Mouse (Mus musculus) megakaryocyte, adult 5-6 weeks (primary cell): ENCODE measurements around the gene Mapk1ip1. TPM values are rescaled to one million over a fixed set of nuclear protein-coding genes. Genes with fewer than 3 reads are reported as not detected.

ENCODE experiments used
- ATAC-seq: 2 replicates; pipeline ENCODE4 v1.8.0; 2016; ENCODE audit warnings: mild to moderate bottlenecking, inconsistent platforms; ENCODE audit not compliant: poor library complexity, severe bottlenecking
- total RNA-seq, 2 experiments: library from RNA; stranded (forward) in 1 of 2; stranded (reverse) in 1 of 2; fragments of 153-499, 151-499 nt in 1 of 2; fragments of 221-1000, 200-1000 nt in 1 of 2; gene quantifications; 2 replicates each; pipeline versions ENCODE4 v1.2.3 to v1.2.4; 2015 to 2017

Mapk1ip1 gene
- total RNA-seq (2015) (9.1 and 14.6 TPM in 2 replicates), total RNA-seq (2017) (9.2 and 10.1 TPM in 2 replicates)

DNA sequence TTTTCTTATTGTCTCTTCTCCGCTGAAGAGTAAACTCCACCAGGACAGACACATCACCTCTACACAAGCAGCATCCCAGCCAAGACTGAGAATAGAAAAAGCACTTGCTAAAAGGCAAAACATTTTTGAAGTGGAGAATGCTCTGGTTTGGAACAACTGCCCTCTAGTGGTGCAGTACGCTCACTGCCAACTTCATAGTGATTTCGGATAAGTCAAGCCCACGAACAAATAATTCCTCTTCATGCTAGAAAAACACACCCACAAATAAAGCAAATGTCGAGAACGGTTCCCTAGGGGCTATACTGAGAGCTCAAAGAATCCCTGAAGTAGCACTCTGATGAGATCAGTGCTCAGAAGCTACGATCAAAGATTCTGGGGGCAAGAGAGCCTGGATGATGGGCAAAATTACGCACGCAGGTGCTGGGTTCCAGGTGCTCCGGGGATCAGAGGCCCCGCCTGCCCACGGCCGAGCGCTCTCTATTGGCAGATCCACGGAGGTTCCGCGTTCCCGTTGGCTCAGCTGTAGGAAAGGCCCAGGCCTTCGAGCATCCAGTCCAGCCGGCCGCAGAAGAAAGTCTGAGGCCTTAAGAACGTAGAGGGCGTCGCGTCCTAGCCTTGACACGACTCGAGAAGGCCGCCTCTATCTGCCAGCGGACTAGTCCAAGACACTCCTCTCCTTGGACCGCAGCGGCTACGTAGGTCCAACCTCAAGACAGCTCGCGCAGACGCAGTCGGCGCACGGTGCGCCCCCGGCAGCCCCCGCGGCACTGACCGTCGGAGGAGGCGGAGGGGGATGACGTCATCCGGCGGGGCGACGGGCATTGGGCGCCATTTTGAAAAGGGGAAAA is at the start of gene Mapk1ip1, which contains the start of gene Ppp2r2d:
Gene Mapk1ip1, minus strand, starts transcription at position 730 of the 848 bp plus-strand sequence.
Gene Ppp2r2d, plus strand, starts transcription at position 536 of the 848 bp plus-strand sequence.
- ATAC-seq, result peak; percentile 84

DNA sequence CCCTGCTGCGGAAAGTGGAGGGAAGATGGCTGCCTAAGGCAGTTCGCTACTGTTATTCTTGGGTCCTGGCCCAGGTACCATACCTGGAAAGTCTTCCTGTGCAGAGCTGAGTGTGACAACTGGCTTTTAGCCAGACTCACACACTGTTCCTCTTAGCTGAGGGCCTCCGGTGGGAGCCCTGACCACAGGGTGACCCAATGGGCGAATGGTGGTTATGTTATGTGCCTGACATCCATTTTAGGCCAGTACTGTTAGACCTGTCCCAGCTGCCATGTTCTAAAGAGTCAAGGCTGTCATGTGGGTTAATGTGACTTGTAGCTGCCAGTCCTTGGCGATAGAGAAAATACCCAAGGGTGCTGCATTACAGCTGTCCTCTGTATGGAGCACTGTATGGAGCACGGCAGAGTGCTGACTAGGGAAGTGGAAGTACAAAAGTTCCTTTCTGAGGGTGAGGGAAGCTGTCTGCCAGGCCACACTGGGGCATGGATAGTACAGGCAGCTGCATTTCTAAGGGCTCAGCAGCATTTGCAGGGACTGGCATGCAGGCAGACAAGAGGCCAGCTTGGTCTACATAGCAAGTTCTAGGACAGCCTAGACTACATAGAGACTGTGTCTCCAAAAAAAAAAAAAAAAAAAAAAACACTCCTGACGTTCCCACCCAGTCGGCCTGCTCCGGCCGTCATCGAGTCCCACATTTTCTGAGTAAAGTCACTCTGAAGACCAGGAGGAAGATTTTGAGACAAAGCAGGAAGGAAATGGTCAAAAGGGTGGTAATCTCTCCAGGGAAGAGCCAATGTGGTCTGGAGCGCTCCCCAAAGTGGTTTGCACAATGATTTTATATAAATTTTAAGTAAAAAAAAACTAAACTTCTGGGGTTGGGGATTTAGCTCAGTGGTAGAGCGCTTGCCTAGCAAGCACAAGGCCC is 39.6 kb upstream of the Mapk1ip1 start:
- ATAC-seq, result peak; percentile 88

DNA sequence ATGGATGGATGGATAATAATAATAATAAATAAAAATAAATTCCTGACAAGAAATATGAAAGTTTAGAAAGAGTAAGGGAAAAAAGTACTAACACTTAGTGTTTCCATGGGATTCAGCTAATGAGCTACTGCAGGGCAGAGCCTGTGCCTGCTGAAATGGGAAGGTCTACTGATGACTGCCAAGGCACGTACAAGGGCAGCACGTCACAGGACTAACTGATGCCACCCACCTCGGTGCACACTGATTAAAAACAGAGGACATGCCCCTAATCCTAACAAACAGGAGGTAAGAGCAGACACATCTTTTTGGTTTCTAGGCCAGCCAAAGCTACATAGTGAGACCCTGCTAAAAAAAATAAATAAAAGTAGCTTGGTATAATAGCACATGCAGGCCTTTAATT is 37.7 kb upstream of the Mapk1ip1 start:
- ATAC-seq, result no peak

DNA sequence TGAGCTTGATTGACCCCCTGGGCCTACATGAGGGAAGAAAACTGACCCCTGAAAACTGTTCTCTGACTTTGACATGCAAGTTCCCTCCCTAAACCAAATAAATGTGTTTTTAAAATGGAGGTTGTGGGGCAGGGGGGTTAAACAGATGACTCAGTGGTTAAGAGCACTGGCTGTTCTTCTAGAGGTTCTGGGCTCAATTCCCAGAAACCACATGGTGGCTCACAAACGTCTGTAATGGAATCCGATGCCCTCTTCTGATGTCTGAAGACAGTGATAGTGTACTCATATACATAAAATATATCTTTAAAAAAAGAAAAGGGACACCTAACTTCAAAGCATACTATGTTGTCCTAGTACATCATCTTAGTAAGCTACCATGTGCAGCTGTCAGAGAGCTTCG is 29.0 kb upstream of the Mapk1ip1 start:
- ATAC-seq, result no peak

DNA sequence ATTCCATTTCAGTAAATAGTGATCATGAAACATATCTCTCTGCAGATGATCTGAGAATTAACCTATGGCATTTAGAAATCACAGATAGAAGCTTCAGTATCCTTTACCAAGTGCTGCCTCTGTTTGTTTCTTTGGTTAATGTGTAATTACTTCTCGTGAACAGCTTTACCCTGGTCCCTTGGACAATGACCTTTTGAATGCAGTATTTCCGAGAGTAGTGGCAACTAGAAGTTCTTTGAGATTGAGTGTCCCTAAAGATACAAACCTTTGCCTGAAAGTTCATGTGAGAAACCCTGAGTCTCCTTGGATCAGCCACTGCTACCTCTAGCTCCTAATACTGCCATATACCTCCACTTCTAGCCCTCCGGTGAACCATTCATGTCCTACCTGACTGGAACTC is 26.9 kb upstream of the Mapk1ip1 start:
- no peak for ATAC-seq

DNA sequence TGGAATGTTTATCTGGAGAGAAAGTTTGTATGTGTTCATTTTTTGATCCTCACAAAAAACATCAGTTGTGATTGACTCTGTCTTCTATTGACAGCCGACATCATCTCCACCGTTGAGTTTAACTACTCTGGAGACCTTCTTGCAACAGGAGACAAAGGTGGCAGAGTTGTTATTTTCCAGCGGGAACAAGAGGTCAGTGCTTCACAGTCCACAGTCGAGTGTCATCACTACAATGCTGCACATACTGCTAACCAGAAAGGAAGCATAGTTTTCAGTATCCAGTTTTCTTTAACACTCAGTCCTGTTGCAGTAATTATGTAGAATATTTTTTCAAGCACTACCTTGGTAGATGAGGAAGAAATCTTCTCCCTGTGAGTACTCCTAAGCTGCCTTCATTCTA is 22.2 kb upstream of the Mapk1ip1 start:
- ATAC-seq, result no peak

DNA sequence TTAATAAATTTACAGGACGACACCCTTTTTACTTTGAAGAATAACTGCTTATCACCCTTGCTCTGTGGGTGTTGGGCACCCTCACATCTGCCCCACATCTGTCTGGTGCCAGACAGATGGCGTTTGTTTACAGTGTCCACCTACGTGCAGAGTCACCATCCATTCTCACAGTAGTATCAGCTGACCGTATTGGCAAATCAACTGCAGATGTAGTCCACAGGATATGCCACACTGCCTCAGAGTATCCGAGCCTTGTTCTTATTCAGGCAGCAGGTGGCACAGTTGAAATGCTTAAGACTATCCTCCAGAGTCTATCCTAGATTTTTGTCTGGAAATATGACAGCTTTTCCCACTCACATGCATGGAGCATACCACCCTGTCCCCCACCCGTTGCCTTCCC is 21.2 kb upstream of the Mapk1ip1 start:
- no peak for ATAC-seq

DNA sequence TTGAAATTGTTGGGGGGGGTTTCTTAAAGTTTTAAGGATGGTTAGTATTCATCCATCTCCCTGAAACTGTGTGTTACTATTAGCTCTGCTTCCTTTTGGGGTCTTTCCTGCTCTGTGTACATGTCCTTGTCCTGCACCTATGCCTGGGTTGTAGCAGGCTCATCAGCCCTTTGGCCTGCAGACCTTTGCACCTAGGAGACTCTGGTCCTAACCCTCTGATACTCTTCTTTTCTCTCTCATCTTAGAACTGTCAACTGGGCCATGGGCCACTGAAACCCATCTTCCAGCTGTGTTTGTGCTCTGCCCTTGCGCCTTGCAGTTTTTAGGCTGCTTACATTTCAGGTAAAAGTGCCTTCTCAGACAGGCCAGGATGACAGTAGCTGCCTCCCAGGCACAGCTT is 18.7 kb upstream of the Mapk1ip1 start:
- no peak for ATAC-seq

DNA sequence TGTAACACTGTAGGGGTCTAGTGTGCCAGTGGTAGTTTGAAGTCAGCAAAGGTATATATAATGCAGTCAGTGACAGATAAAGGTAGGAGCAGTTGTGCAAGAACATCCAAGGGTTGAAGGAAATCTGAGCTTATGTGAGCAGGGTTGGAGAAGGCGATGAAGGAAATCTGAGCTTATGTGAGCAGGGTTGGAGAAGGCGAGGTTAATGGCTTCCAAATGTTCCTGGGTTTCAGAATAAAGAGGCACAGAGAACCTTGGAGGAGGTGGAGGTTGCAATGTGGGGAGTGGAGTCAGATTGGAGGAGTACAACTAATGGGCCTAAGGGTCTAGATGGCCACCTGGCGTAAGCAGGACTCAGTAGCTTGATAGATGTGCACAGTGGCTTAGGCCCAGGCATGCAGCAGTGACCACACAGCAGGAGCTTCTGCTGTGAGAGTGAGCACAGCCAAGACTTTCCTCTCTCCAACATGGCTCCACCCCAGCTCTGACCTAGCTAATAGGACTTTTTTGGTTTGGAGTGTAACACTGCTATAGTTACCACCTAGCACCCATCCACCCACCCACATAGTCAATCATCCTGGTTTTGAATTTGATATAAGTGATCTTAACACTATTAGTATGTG is 18.0 kb upstream of the Mapk1ip1 start:
- ATAC-seq, result no peak

DNA sequence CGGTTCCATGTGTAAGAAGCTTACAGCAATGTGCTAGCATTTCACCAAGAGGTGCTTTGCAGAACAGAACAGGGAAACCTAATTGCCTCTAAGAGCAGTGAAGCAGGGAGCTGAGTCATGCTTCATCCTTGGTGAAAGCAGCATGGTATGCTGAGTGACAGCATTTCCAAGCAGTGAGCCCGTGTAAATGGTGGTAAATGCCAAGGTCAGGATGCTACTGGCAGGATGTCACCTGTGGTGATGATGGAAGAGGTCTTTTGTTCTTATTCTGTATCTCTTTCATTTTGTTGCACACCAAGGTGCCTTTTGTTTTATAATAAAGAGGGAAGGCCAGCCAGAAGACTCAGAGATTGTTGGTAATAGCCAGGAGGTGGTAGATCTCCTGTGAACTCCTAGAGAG is 10.6 kb upstream of the Mapk1ip1 start:
- ATAC-seq, result no peak

DNA sequence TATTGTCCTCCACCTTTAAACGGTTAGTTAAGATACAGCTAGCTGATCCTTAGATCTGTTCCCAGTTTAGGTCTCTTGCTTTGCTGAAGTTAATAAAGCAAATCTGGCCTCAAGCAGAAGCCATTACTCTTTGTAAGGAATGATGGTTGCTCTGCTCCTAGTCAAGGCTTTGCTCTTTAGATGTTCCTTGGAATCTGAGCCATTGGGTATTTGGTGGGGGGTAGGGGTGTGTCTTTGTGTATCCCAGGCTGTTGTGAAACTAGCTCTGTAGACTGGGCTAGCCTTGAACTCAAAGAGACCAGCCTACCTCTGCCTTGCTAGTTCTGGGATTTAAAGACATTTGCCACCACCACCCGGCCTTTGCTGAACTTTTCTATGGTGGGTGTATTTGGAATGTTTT is 8.1 kb upstream of the Mapk1ip1 start:
- no peak for ATAC-seq

DNA sequence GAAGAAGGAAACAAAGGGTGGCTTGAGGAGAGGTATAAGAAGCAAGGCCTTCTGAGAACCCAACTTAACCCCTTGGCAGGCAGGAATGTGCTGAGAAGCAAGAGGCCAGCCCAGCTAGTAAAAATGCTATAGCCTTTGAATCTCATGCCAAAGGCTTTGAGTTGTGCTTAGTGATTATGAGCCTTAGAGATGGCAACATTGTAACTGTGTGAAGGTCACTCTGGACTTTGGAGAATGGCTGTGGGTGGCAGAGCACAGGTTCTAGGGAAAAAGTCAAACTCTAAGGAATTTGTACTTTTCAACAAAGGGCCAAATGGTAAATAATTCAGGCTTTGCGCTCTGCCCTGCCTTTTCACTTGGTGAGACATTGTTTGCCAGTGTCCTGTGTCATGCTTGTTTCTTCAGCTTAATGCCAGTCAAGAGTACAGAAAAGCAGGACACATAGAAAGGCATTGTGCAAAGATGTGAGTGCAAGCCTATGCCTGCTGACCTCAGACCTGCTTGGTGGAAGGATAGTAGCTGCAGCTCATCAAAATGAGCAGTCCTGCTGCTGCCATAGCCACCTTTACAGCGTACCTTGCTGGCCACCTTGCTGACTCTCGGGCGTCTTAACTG is 7.5 kb upstream of the Mapk1ip1 start:
- ATAC-seq, result no peak

DNA sequence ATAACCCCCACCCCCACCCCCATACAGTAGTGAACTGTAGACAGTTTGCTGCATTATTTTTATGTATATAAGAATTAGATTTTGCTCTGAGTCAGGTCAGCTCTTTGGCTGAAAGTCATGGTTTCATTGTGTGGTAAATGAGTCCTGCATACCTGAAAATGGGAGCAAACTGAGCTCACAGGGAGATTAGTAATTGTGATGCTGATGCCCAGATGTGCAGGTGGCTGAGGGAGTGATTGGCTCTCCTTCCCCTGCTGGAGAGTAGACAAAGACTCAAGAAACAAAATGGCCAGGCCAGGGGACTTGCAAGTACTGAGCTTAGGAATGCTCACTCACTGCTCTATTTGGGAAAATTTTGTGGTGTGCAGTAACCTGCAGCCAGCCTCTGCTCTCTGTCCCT is 4.0 kb upstream of the Mapk1ip1 start:
- ATAC-seq, result no peak

DNA sequence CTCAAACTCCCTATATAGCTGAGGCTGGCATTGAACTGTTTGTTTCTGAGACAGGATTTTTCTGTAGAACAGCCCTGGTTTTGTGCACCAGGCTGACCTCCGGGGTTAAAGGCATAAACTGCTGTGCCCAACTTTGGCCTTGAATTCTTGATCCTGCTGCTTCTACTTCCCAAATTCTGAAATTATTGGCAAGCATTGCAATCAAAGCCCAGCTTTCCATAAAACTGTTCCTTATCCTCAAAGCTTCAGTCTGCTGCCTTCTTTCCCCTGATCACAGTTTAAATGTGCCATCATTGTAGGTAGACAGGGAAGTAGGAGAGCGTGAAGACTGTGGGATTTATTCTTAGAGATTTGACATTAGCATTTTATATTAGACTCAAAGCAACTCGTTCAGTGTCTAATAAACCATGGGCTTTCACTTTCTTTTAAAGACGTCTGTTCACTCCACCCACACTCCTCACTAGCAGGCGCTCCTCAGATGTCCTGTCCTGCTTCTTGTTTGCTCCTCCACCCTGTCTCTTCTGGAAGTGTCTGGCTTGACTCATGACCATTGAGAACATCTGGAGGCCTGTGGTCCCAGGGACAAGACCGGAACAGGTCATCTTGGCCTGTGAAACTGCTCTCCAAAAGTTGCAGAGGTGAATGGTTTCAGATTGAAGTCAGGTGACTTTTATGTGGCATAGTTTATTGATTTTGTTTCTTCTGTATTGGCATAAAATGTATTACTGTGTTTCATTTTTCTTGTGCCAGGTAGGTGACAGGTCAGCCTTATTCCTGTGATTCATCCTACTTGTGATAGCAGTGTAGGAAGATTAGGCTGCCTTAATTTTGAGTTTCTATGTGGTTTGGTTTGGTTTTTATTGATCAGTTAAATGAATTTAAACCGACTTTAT is 2.2 kb upstream of the Mapk1ip1 start:
- ATAC-seq, result no peak

DNA sequence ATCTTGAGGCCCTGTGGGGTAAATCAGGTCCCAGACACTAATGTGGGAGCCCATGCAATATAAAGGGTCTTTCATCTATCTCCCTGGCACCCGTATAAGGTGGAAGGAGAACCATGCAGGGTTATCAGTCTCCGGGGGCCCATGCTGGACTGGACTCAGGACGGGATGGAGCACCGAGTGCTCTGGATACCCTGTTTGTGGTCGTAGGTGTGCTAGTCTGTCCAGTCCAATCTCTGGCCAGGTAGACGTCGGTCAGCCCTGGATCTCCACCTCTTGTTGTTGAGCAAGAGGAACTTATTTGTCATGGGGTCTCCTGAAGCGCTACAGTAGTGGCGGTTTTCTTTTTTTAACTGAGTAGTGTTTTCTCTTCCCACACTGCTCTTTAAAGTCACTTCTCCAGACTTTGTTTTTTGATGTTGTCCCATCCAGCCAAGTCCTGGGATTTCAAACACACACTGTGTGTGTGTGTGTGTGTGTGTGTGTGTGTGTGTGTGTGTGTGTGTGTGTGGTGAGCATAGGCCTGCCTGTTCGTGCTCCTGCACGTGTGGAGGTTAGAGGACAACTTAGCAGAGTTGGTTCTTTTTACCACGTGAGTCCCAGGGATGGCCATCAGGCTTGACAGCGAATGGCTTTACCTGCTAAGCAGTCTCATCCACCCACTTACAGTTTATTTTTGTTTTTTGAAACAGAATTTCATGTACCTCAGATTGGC is 1.4 kb upstream of the Mapk1ip1 start:
- no peak for ATAC-seq

DNA sequence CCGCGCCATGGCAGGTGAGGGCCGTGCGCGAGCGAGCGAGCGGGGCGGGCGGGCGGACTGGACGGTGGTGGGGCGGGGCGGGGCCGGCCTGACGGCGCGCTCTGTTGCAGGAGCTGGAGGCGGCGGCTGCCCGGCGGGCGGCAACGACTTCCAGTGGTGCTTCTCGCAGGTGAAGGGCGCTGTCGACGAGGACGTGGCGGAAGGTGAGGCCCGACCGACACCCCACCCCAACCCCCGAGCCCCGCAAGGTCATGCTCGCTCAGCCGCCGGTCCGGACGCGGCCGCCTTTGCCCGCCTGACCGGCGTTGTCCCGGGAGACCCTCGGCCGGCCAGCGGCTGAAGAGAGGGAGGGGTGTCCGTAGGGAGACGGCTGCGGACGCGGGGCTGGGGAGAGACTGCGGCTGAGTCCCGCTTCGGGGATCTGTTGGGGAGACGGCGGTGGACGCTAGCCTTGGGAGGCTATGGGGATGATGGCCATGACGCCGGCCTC is 474 bp upstream of the Mapk1ip1 start:
- peak; percentile 31 for ATAC-seq

DNA sequence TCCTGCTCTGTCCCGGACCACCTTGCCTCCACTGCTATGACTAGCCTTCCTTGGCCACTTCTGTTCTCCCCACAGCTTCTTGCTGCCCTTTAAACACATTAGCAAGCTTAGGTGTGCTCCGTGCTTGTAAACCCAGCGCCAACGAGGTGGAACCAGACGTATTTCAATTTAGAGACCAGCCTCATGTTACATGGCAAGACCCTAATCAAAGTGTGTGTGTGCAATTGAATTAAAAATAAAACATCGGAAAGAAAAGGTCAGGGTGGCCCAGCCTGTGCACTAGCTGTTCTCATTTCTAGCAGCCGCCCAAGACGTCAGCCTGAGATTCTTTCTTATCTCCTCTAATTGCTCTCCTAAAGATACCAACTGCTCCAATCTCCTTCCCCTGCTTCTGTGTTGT is 962 bp downstream of the Mapk1ip1 start:
- no peak for ATAC-seq

DNA sequence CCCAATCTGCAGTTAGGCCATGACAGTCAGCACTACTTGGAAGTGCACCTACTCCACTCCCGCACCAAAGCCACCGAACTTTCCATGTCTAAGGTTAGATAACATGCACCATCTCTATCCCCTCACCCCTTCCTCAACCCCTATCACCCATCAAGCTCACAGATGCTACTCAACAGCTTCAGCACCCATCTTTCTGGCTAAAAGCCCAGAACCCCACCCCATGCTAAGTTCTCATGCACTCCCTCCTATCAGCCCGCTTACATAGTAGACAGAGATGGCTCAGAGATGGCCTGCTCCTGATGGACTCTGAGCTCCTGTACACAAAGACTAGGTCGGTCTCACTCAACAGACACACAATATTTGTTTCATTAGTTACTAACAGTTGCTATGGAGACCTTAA is 2.7 kb downstream of the Mapk1ip1 start:
- ATAC-seq, result no peak
